Mouse (Mus musculus): ENCODE results near the gene Krtap10-10. TPM values are rescaled to one million over a fixed set of nuclear protein-coding genes. Genes with fewer than 3 reads are reported as not detected.

Gene Krtap10-10
- polyA plus RNA-seq (2017; shearing (Covaris generic)), result not detected

DNA sequence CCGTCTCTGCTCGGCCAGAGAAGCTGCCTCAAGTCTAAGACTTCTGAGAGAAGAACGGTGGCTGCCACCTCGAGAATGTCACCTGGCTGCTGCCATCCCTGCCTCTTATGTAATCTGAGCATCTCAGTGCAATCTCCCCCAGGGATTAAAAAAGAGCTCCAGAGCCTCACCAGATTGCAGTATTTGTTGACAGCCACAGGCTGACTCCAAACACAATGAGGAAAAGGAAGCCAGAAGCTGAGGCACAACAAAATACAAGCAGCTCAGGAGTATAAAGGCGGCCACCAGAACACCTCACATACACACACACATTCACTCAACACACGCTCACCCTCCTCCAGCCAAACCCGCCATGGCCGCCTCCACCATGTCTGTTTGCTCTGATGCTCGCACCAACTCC lies at the start of gene Krtap10-10:
TSS of gene Krtap10-10 (plus strand) at position 301 of the 400 bp plus-strand sequence.

DNA sequence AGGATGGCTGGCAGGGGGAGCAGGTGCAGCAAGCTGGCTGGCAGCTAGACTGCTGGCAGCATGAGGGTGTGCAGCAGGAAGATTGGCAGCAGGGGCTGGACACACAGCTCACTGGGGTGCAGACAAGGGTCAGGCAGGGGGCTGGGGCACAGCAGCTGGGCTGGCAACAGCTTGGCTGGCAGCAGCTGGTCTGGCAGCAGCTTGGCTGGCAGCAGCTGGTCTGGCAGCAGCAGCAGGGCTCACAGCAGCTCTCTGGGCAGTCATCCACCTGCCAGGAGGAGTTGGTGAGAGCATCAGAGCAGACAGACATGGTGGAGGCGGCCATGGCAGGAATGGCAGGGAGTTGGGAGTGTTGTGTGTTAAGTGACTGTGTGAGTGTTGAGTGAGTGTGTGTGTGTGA lies 47.9 kb upstream of the Krtap10-10 start, which contains the start of gene Gm7137:
TSS of gene Gm7137 (minus strand) at position 325 of the 400 bp plus-strand sequence.

DNA sequence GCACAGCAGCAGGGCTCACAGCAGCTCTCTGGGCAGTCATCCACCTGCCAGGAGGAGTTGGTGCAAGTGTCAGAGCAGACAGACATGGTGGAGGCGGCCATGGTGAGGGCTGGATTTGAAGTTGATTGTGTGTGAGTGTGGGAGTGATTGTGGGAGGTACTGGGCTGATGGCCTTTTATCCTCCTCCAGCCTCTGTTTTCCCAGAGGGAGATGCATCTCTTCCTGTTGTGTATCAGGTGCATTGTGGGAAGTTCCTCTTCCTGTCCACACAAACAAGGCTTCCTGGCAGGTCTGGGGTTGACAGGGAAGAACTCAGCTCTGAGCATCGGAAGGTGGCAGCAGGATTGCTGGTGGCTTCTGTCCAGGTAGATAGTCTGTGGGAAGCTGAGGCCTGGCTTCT lies 40.8 kb upstream of the Krtap10-10 start, which contains the start of gene Gm9639:
TSS of gene Gm9639 (minus strand) at position 101 of the 400 bp plus-strand sequence.

DNA sequence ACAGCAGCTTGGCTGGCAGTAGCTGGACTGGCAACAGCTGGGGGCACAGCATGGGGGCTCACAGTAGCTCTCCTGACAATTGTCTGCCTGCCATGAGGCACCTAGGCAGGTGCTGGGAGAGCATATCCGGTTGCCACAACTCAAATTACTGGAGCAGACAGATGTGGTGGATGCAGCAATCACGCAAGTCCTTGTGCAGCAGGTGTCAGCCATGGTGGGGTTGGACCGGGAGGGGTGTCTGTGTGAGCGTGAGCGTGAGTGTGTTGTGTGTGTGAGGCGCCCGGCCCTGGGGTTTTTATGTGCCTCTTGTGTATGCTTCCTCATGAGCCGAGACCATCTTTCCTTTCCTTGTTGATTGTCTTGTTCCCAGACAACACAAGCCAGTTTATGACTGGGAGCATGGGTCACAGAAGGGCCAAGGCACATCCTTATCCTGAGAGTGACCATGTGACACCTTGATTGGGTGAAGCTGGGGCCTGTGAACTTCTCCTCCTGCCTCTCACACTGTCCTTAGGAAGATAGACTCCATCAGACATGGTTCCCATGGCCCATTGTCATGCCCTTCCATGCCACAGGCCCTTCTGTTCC lies 36.7 kb upstream of the Krtap10-10 start, which contains the start of gene Gm19668:
TSS of gene Gm19668 (minus strand) at position 213 of the 588 bp plus-strand sequence.

GRCm38 (mm10) chr10:77811743-77812142 lies 24.0 kb upstream of the Krtap10-10 start, which contains the start of gene Gm9507:
Gene Gm9507 (minus strand): TSS chr10:77811843.

GRCm38 (mm10) chr10:77814382-77814781 lies 21.4 kb upstream of the Krtap10-10 start, which contains the start of gene Gm2696:
Gene Gm2696 (plus strand): TSS chr10:77814682.

GRCm38 (mm10) chr10:77826951-77827350 lies 8.8 kb upstream of the Krtap10-10 start, which contains the start of gene Krtap10-4:
Gene Krtap10-4 (minus strand): TSS chr10:77827095.

DNA sequence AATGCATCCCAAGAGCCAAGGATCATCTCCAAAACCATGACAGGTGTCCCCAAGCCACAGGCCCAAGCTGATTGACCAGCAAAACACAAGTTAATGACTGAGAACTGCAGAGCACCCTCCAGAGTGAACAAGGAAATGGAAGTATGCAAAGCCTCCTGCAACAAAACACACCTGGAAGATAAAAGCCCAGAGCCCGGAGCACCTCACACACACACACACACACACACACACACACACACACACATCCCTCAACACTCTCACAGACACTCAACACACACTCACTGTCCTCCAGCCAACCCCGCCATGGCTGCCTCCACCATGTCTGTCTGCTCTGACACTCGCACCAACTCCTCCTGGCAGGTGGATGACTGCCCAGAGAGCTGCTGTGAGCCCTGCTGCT lies 10.8 kb downstream of the Krtap10-10 start, which contains the start of gene Gm36176:
TSS of gene Gm36176 (plus strand) at position 301 of the 400 bp plus-strand sequence.

GRCm38 (mm10) chr10:77852559-77852958 lies 16.8 kb downstream of the Krtap10-10 start, which contains the start of gene Gm10318:
Gene Gm10318 (plus strand): TSS chr10:77852859.

DNA sequence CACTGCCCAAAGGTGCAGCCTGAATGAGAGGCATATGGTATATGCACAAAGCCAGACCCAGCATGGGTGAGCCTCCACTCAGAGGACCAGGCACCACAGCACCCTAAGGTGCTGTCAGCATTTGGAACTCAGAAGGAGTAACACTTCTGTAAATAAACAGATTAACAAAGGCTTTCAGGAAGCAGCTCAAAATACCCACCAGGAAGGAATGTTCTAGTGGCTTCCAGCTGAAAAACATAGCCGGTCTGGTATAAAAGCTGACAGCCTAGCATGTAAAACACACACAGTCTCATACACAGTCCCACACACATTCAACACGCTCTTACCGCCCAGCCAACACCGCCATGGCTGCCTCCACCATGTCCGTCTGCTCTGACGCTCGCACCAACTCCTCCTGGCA lies 25.9 kb downstream of the Krtap10-10 start, which contains the start of gene Gm3285:
TSS of gene Gm3285 (plus strand) at position 301 of the 400 bp plus-strand sequence.

Other genes with a start within 250 kb of the Krtap10-10 start
- 109 TPM for gene Sumo3, start 229.8 kb upstream of the Krtap10-10 start, polyA plus RNA-seq (2017; shearing (Covaris generic))
- gene Gm49325, start 229.8 kb upstream of the Krtap10-10 start, polyA plus RNA-seq (2017; shearing (Covaris generic)), result not detected
- 48.5 TPM for gene Ube2g2, start 213.7 kb upstream of the Krtap10-10 start, polyA plus RNA-seq (2017; shearing (Covaris generic))
- 0.26 TPM for gene Tspear, start 149.4 kb upstream of the Krtap10-10 start, polyA plus RNA-seq (2017; shearing (Covaris generic))
- not detected for gene Gm19402, start 145.2 kb upstream of the Krtap10-10 start, polyA plus RNA-seq (2017; shearing (Covaris generic))
- not detected for gene Gm9508, start 138.7 kb upstream of the Krtap10-10 start, polyA plus RNA-seq (2017; shearing (Covaris generic))
- gene Gm10272, start 129.3 kb upstream of the Krtap10-10 start, polyA plus RNA-seq (2017; shearing (Covaris generic)), result not detected
- not detected for gene Gm10024, start 124.5 kb upstream of the Krtap10-10 start, polyA plus RNA-seq (2017; shearing (Covaris generic))
- gene Gm10142, start 120.1 kb upstream of the Krtap10-10 start, polyA plus RNA-seq (2017; shearing (Covaris generic)), result not detected
- gene Krtap12-1, start 115.3 kb upstream of the Krtap10-10 start, polyA plus RNA-seq (2017; shearing (Covaris generic)), result not detected
- gene Gm10100, start 109.5 kb upstream of the Krtap10-10 start, polyA plus RNA-seq (2017; shearing (Covaris generic)), result not detected
- gene Gm18596, start 93.3 kb upstream of the Krtap10-10 start, polyA plus RNA-seq (2017; shearing (Covaris generic)), result not detected
- gene Gm9736, start 84.6 kb upstream of the Krtap10-10 start, polyA plus RNA-seq (2017; shearing (Covaris generic)), result not detected
- not detected for gene Gm3233, start 76.3 kb upstream of the Krtap10-10 start, polyA plus RNA-seq (2017; shearing (Covaris generic))
- gene Gm3238, start 64.6 kb upstream of the Krtap10-10 start, polyA plus RNA-seq (2017; shearing (Covaris generic)), result not detected
- not detected for gene Gm7138, start 59.0 kb upstream of the Krtap10-10 start, polyA plus RNA-seq (2017; shearing (Covaris generic))
- gene Gm3250, start 53.4 kb upstream of the Krtap10-10 start, polyA plus RNA-seq (2017; shearing (Covaris generic)), result not detected
- not detected for gene Gm7137, start 47.7 kb upstream of the Krtap10-10 start, polyA plus RNA-seq (2017; shearing (Covaris generic))
- gene Gm9639, start 40.9 kb upstream of the Krtap10-10 start, polyA plus RNA-seq (2017; shearing (Covaris generic)), result not detected
- not detected for gene Gm19668, start 36.8 kb upstream of the Krtap10-10 start, polyA plus RNA-seq (2017; shearing (Covaris generic))
- not detected for gene Gm9507, start 24.1 kb upstream of the Krtap10-10 start, polyA plus RNA-seq (2017; shearing (Covaris generic))
- gene Gm2696, start 21.3 kb upstream of the Krtap10-10 start, polyA plus RNA-seq (2017; shearing (Covaris generic)), result not detected
- not detected for gene Krtap10-4, start 8.9 kb upstream of the Krtap10-10 start, polyA plus RNA-seq (2017; shearing (Covaris generic))
- not detected for gene Gm36176, start 10.9 kb downstream of the Krtap10-10 start, polyA plus RNA-seq (2017; shearing (Covaris generic))
- not detected for gene Gm10318, start 16.9 kb downstream of the Krtap10-10 start, polyA plus RNA-seq (2017; shearing (Covaris generic))
- gene Gm3285, start 26.0 kb downstream of the Krtap10-10 start, polyA plus RNA-seq (2017; shearing (Covaris generic)), result not detected
- gene Lrrc3, start 66.6 kb downstream of the Krtap10-10 start, polyA plus RNA-seq (2017; shearing (Covaris generic)), result 0.11 TPM
- 0.49 TPM for gene Trpm2, start 134.6 kb downstream of the Krtap10-10 start, polyA plus RNA-seq (2017; shearing (Covaris generic))
- 8.2 TPM for gene 1810043G02Rik, start 142.6 kb downstream of the Krtap10-10 start, polyA plus RNA-seq (2017; shearing (Covaris generic))
- gene Pfkl, start 174.1 kb downstream of the Krtap10-10 start, polyA plus RNA-seq (2017; shearing (Covaris generic)), result 69.3 TPM
- gene Dnmt3l, start 206.0 kb downstream of the Krtap10-10 start, polyA plus RNA-seq (2017; shearing (Covaris generic)), result not detected
- gene Aire, start 207.7 kb downstream of the Krtap10-10 start, polyA plus RNA-seq (2017; shearing (Covaris generic)), result 0.34 TPM
- gene Icosl, start 233.4 kb downstream of the Krtap10-10 start, polyA plus RNA-seq (2017; shearing (Covaris generic)), result 8.9 TPM